Mouse (Mus musculus): ENCODE results near the gene F12.

DNA sequence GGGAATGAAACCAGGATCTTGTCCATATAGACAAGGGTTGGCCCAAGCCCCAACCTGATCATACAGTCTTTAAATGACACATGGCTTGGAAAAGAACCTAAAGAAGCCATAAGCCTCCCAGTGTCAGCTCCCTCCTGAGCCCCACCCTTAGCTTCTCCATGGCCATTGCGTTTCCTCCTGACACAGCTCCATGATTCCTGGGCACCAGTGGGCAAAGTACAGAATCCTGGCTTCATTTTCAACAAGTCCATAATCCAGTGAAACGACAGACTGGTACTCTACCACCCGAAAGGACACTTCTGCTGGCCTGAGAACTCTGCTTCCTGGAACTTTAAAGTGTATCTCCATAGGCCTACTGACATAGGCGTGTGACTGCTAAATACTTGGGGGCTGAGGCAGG, 19.3 kb downstream of the F12 start:
- TF ChIP-seq CTCF (IDR thresholded peaks at IDR 0.05; ENCODE audit: low read depth) = no peak
- no peak for TF ChIP-seq EP300 (optimal IDR thresholded peaks at IDR 0.05)
